Mouse (Mus musculus) bone marrow, adult 2 months (tissue): ENCODE data around the gene Herc3.

Experiments used
- CTCF ChIP-seq: fragments of 200-500 bp; IDR thresholded peaks from 2 replicates; pipeline ENCODE4 v1.5.1; 2011; ENCODE audit warnings: low read length, control low read depth; ENCODE audit not compliant: control insufficient read depth, insufficient read depth
- POLR2A ChIP-seq: fragments of 200-500 bp; IDR thresholded peaks from 2 replicates; pipeline ENCODE4 v1.6.1; 2011; ENCODE audit warnings: low read depth, mild to moderate bottlenecking, control low read depth, low read length, borderline replicate concordance; ENCODE audit not compliant: control insufficient read depth

DNA sequence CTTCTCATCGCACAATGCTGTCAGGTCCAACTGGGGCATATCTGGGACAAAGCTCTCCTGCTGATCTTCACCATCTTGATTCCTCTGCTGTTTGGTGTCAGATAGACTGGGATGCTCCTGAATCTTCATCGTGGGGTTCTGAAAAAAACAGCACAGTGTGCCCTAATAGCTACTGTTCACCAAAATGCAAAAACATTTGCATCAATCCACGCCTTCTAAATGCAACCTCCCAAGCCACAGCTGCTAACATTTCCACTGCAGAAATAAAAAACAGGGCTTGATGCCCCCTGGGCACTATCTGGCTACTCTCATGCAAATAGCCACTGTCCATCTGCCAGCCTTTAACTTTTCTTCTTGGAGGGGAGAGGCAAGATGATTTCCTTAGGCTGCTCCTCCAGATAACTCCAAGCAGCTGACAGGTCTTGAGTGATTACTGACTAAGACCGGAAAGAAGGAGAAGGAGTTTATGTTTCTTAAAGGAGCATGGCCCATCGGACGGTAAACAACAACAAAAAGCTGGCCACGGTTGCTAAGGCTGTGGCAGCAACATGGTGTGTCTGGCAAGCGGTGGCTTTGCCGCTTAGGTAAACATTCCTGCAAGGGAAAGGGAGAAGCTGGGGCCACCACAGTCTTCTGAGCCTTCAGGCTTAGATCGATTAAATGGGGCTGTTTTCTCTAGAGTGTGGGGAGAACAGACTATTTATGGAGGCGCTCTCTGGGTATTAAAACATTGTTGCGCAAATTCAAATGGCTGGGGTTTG lies 134.0 kb downstream of the Herc3 start:
- TF ChIP-seq POLR2A: no peak
- no peak for TF ChIP-seq CTCF
